Mouse (Mus musculus): ENCODE measurements around the gene Gak.

DNA sequence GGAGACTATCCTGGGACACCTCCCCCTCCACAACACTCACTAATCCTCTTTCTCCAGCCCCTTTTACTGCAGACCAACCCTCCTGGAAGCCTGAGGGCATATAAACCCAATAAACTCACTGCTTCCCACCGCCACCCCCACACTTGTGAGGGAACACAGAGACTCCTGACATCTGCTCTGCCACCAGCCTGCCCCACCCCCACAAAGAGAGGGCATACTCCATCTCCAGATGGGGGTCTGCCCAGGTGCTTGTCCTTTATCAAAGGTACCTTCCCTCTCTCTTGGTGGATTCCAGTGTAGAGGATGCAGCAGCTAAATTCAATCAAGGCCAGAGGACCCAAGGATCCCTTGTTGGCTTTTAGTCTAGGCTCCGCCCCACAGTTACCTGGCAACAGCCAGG is 108.5 kb downstream of the Gak start:
- TF ChIP-seq CTCF (IDR thresholded peaks at IDR 0.05; ENCODE audit: low read depth) (no peak), EP300 (optimal IDR thresholded peaks at IDR 0.05) (no peak)

Measured in stomach, postnatal 0 days (tissue).